Mouse (Mus musculus) neutrophil, adult 59 days (primary cell): Measurements from ENCODE around the gene Gm7951. TPM values are rescaled to one million over a fixed set of nuclear protein-coding genes. Genes with fewer than 3 reads are reported as not detected.

Experiments used
- total RNA-seq, 2 experiments: library from RNA; stranded (reverse); gene quantifications; 1 replicate in 1 of 2; 2 replicates in 1 of 2; pipeline ENCODE4 v1.2.4; 2023

The Gm7951 gene
- total RNA-seq = not detected

DNA sequence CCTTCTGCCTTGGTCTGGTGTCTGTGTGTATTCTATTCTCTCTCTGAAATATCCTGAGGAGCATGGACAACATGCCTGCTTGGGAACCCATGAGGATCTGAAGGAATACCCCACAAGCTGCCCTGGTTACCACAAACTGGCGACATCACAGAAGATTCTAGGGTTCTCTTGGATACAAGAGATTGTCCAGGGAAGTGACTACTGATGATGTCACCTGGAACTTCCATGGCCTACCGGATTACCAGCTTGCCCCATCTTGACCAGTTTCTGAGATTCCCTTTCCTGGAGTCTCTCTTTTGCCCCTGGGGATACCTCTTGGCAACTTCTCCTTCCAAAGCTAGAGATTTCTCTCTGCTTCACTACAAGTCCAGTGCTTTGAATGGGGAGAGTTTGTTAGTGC lies at the start of gene Gm7951:
TSS of gene Gm7951 (minus strand) at position 101 of the 400 bp plus-strand sequence.

DNA sequence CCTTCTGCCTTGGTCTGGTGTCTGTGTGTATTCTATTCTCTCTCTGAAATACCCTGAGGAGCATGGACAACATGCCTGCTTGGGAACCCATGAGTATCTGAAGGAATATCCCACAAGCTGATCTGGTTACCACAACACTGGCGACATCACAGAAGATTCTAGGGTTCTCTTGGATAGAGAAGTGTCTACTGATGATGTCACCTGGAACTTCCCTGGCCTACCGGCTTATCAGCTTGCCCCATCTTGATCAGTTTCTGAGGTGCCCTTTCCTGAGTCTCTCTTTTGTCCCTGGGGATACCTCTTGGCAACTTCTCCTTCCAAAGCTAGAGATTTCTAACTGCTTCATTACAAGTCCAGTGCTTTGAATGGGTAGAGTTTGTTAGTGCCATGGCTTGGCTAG lies 45.4 kb upstream of the Gm7951 start, which contains the start of gene Gm17027:
TSS of gene Gm17027 (minus strand) at position 101 of the 400 bp plus-strand sequence.

Other genes starting within 250 kb of the Gm7951 start
- gene Gm7980, start 210.1 kb downstream of the Gm7951 start, total RNA-seq = not detected
- not detected for gene 1700049E17Rik1, start 192.4 kb downstream of the Gm7951 start, total RNA-seq
- not detected for gene 1700024B05Rik, start 173.4 kb downstream of the Gm7951 start, total RNA-seq
- gene Gm6401, start 149.4 kb downstream of the Gm7951 start, total RNA-seq = not detected
- not detected for gene Gm3543, start 134.0 kb downstream of the Gm7951 start, total RNA-seq
- gene Gm17027, start 45.3 kb upstream of the Gm7951 start, total RNA-seq = not detected
- not detected for gene Gm3573, start 73.4 kb upstream of the Gm7951 start, total RNA-seq
- not detected for gene Gm17026, start 142.7 kb upstream of the Gm7951 start, total RNA-seq
- gene Gm9611, start 180.0 kb upstream of the Gm7951 start, total RNA-seq = not detected
- gene Gm7995, start 192.8 kb upstream of the Gm7951 start, total RNA-seq = not detected